Mouse (Mus musculus) adrenal gland, postnatal 36 days (tissue): ENCODE measurements at regions not wholly inside any gene's neighbourhood (a gene's known extent, or its start where the extent isn't known, plus 50 kb on each side); places are given as distances from the start of the nearest gene placed in this dataset.
A peak's percentile ranks its signal among the peaks of the same experiment; 100 is the strongest.

Experiments used
- DNase-seq, 2 experiments: peaks; one replicate each; pipeline ENCODE4 v3.0.0; 2021; ENCODE audit warnings: mixed read lengths in 1 of 2

GRCm38 (mm10) chr12:22623205-22623604 lies 1156.9 kb downstream of the Gm10330 start:
- peak; percentile 7 to 20 for DNase-seq
